Mouse (Mus musculus) WW6 (cell line): ENCODE measurements around the gene Lrriq4.

Experiments
- DNase-seq: peaks from one replicate; pipeline ENCODE4 v3.0.0-alpha.2; 2013; ENCODE audit warnings: low read depth, low spot score

Gene Lrriq4

DNA sequence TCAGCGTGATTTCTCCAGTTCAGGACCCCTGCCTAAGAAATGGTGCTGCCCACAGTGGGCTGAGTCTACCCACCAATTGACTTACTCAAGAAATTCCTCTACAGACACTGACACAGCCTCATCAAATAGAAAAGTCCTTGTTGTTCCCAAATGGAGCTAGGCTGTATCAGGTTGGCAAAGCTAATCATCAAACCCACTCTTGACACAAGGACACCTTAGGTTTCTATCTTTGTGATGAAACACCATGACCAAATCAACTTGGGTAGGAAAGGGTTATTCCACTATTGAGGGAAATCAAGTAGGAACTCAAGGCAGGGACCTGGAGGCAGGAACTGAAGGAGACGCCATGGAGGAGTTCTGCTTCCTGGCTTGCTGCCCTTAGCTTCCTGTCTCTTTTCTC lies at the start of gene Lrriq4:
Lrriq4 (plus strand) TSS at position 301 of the 400 bp plus-strand sequence.
- no peak for DNase-seq

DNA sequence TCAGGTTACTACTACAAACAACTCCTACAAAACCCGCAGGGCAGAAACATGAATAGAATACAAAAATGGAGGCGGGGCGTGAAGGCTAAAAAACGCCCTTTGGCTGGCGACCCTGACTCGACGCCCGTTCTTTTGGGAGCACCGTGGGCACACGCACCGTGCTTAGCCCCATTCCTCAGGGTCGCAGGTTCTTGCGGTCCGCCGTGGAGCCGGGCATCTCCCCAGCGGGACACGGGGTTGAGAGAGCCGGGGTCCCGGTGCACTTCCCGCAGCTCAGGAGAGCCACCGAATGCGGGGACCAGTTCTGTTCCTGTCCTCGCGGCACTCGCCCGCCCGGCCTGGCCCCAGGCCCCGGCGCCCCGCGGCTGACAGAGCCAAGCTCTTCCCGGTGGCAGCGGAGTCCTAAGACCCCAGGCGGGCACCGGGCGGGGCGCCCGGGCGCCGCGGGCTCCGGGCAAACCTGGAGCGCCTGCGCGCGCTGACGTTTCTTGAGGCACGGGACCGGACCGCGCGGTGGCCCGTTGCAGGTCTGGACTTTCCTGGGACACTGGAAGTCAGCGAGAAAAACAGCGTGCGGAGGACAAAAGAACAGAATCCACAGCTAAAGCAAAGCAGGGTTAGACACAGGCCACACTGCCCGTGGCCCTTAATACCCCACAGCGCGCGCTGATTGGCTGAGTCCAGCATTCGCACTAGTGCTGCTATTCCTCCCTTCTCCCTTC lies 49.0 kb upstream of the Lrriq4 start:
- no peak for DNase-seq

DNA sequence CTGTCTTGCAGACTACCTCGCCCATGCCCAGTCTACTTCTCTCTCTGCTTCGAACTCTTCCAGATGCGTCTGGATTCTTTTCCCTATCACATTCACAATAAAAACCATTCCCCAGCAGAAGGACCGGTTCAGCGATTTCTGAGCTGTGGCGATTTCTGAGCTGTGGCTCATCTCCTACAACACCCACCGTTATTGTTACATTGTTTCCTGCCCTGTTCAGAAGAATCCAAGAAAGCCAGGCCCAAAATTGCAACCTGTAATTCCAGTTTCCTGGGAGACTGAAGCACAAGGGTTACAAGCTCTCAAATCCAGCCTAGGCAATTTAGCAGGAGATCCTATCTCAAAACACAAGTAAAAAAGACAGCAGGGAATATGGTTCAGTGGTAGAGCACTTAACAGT lies 47.0 kb upstream of the Lrriq4 start:
- no peak for DNase-seq

DNA sequence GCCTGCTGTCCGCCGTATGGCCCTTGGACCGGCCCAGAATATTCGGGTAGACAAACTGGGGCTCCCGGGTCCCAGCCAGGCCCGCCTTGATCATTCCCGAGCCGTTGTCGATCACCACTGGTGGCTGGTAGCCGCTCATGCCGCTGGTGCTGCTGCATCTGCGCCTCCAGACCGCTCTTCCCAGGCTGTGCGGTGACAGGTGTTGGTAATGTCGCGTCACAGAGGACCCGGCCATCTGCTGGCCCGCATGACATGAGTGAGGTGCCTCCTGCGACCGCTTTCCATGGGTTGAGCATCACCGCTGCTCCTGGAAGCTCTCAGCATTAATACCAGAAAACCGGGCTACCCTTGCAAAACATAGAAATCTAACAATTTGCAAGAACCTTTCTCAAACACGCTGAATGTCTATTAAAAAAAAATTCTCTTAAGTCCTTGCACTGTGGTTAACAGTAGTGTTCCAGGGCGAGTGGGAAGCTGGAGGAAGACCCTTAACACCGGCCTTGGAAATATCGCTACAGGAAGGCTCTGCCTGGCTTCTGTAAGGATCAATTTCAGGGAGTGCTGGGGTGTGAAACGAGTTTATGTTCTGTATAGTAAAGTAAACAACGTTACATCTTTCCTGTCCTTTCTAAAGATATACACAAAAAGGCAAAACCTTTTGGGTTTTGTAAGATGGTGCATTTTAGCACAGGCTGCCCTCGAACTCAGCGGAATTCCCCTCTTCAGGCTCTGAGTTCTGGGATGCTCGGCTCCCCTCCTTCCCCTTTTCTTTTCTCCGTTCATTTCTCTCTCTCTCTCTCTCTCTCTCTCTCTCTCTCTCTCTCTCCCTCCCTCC lies 44.4 kb upstream of the Lrriq4 start, which contains the start of gene Actrt3:
Actrt3 (minus strand) TSS at position 229 of the 835 bp plus-strand sequence.
- no peak for DNase-seq

DNA sequence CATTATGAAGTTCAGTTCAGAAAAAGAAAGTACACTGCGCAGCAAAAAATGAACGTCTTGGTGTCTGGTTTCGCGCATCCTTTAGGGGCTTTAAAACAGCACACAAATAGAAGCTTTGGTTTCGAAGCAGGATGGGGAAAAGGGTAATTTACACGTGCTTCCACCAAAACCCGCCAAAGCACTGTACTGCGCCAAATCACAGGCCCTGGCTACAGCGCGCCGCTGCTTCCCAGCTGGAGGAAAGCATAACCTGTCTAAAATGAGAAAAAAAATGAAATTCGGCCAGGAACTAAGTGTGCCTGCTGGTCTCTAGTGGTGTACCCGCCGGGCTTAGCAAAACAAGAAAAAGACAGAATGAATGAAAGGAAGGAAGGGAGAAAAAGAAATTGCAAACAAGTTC lies 43.6 kb upstream of the Lrriq4 start:
- DNase-seq: no peak

DNA sequence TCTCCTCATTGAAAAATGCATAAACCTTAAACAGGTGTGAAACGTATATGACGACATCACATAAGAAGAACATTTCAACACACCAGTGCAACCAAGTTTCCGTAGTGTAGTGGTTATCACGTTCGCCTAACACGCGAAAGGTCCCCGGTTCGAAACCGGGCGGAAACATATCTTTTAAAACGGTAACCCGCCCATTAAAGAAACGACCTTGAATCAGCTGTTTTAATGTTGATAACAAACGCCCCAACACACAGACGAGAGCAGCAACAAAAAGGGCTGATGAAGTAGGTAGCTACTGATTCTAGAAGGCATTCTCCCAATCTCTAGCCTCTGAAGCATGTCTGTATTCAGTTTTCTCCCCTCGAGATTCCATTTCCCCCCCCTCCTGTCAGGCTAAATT lies 43.1 kb upstream of the Lrriq4 start:
- peak; percentile 65 for DNase-seq

DNA sequence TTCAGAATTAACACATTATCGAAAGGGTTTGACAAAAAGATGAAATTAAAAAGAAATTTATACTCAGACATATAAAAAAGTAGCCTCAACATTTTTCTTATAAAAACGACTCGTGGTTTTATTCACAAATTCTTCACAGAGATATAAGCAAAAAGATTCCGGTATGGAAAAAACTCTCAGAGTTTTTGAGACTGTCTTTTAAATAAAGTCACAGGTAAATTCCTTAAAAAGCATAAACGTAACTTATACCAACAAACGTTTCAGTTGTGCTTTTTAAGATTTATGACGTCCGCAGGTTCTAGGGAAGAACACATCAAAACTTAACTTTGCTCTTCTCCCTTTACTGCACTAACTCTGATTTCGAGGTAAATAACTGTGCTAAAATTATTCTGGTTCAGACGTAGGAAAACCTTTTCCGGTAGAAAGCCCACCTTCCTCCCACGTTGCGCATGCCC lies 42.7 kb upstream of the Lrriq4 start:
- DNase-seq: no peak

DNA sequence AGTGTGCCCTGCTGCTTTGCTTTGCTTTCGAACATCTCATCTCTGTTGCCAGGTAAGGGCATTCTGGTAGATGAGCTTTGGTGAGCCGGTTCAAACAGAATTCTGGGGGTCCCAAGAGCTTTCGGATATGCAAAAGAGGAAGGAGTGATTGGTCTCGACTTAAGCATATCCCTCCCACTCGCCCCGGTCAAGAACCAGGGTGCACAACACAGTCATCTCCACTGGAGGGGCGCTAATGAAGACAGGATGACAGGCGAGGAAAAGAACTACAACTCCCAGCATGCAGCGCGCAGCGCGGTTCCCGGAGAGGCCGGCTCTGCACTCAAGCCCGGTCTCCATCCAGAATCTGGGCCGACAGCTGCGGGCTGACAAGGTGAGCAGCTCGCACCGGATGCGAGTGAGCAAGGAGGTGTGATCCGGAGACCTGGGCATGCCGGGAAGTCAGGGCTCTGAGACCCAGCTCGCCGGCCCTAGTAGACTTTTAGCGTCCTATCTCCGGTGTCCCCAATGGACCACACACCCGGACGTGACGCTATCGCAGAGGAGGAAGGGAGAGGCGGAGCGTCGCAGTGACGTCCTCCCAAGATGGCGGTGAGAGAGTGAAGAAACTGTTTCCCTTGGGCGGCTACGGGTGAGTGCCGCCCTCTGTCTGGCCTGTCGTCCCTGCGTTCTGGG lies 42.1 kb upstream of the Lrriq4 start, which contains the start of gene Mynn:
Mynn (plus strand) TSS at position 1 of the 675 bp plus-strand sequence.
- peak; percentile 93 for DNase-seq

DNA sequence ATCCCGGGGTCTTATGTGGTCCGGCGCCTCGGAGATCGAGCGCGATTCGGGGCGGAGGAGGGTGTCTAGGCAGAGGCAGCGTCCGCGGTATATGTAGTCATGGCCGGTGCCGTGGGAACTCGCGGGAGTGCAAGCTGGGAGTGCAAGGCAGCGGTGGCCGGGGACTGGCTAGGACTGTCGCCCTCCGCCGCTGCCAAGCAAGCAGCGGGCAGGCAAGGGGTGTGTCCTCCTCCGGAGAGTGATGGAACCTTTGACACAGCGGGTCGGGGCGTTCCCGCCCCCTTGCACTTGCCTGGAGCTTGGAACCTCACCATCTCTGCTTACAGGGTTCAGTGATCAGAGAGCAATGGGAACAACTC lies 41.6 kb upstream of the Lrriq4 start:
- no peak for DNase-seq

DNA sequence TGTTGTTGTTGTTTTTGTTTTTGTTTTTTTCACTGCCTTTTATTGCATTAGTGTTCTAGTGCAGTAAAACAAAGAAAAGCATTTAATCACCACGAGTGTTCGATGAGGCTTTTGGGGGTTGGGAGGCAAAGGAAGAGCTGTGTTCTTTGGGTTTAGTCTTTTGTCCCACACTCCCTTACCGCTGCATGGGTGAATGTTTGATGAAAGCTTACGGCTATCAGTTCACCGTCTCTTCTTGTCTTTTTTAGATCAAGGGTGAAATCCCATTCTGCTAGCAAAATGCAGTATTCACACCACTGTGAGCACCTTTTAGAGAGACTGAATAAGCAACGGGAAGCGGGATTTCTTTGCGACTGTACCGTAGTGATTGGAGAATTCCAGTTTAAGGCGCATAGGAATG lies 41.1 kb upstream of the Lrriq4 start:
- no peak for DNase-seq

DNA sequence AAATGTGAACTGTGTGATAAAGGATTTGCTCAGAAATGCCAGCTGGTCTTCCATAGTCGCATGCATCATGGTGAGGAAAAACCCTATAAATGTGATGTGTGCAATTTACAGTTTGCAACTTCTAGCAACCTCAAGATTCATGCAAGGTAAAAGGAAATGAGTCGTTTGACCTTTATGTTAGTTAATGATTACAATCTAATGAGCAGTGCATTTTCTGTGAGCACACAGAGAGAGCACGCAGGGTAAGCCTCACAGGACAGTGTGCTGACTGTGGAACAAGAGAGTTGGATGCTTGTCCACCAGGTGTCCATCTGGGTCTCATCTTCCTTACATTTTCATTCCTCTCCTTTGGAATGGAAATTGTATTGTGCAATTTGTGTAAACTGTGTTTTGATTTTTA lies 35.3 kb upstream of the Lrriq4 start:
- no peak for DNase-seq

DNA sequence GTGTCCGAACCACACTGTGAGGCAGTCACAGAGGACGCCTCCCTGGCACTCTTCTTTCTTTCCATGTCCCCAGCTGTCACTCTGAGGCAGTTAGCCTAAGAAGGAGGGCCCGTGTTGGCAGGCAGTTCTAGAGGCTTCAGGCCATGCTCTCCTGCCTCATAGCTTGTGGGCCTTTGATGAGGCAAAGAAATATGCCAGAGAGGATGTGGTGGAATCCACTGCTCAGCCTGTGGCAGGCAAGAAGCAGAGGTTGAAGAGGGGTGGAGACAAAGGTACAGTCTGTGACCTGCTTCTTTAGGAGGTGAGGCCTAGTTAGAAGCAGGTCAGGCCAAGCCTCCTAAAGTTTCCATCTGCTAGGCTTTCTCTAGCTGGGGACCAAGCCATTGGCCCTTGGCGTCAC lies 33.4 kb upstream of the Lrriq4 start:
- DNase-seq: no peak

DNA sequence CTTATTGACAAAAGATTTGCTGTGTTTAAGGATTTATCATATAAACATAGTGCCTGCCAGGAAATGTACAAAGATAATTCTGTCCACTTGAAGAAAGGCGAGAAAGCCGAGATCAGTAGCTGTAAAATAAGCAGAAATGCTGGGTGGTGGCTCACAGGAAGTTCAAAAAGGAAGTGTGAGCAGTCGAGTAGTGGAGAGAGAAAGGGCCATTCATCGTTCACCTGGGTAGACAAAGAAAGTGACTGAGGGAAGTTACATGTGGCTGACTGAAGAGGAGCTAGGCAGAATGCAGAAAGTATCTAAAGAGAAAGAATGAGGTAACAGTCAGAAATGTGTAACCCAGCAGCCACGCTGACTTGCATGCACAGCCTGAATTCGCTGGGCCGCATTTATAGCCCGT lies 24.2 kb upstream of the Lrriq4 start:
- no peak for DNase-seq

DNA sequence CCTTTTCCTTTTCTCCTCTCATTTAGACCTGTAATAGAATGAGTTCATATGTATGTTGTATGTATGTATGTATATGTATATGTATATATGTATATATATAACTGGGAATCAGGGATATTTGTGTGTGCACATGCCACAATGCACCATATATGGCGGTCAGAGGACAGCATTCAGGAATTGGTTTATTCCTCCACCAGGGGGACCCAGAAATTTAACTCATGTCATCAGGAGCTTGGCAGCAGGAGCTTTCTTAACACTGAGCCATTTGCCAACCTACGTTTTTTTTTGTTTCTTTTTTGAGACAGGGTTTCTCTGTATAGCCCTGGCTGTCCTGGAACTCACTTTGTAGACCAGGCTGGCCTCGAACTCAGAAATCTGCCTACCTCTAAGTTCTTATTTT lies 10.6 kb upstream of the Lrriq4 start:
- DNase-seq: no peak

DNA sequence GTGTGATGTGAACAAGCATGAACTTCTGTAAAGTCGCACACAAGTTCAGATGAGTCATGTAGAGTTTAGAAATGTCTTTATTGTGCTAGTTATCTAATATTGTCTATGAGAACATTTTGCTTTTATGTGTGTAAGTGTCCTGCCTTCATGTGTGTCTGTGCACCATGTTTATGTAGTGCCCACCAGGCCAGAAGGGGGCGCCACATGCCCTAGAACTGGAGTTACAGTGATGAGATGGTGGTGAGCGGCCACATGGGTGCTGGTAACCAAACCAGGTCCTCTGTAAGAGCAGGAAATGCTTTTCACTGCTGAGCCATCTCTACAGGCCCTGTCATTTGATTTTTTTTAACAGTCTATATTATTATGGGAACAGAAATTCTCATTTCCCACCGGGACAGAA lies 8.7 kb upstream of the Lrriq4 start:
- DNase-seq: no peak

DNA sequence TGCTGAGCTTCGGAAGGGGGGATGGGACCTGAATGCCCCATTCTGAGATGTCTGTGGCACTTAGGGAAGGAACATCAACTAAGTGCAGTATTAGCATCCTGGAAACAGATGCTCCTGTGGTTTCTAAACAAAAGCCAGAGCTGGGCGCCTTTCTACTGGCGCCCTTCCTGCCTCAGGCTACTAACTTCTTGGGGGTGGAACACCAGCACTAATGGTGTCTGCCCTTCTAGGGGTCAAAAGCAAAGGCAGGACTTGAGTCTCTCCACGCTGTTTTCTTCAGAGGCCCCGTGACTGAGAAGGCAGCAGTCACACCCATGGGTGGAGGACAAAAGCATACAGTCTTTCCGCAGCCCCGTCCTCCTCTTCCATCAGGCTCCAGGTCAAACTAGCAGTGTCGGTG lies 2.5 kb downstream of the Lrriq4 start:
- peak; percentile 72 for DNase-seq

DNA sequence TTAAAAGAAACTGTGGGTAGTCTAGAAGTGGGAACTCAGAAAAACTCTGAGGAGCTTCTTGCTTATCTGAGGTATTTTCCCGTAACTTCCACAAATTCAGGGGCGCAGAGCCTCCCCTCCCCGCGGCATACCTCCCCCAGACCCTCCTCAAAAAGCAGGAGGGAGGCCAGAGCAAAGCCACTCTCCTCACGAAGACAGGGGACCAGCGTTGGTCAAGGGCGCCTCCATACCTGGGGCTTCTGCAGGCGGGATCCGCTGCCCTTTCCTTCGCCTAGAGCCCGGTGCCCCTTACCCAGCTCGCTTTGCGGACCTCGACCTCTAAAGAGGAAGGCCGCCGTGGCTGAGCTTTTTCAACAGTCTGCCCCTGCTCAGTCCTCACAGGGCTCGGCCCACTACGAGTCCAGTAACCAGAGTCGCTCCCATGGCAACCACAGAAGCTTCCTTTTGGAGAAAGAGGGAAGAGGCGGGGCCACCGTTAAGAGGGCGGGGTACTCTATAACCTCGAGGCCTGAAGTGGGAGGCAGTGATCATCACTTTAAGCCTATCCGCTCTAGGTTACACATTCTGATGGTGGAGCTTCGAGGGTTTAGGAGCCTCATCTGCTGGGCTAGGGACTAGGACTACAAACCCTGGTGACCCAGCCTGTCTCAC lies 3.3 kb downstream of the Lrriq4 start, which contains the start of gene Lrrc34:
Lrrc34 (minus strand) TSS at position 430 of the 651 bp plus-strand sequence.
- peak; percentile 80 for DNase-seq

DNA sequence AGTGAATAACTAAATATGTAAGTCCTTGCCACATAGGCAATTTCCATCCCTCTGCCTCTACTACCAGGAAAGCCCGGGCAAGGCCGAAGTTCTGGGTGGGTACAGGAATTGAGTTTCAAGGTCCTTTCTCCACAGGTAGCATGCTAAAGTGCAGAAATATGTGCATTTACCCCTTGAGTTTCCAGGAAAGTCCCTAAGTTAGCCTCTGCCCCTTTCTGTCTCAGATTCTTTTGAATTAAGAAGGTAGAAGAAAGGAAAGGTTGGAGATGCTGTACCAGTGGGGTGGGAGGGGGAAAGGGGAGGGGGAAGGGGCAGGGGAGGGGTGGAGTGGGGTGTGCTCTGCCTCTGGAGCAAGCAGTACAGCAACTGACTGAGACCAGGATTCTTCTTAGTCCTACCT lies 4.2 kb downstream of the Lrriq4 start:
- no peak for DNase-seq

DNA sequence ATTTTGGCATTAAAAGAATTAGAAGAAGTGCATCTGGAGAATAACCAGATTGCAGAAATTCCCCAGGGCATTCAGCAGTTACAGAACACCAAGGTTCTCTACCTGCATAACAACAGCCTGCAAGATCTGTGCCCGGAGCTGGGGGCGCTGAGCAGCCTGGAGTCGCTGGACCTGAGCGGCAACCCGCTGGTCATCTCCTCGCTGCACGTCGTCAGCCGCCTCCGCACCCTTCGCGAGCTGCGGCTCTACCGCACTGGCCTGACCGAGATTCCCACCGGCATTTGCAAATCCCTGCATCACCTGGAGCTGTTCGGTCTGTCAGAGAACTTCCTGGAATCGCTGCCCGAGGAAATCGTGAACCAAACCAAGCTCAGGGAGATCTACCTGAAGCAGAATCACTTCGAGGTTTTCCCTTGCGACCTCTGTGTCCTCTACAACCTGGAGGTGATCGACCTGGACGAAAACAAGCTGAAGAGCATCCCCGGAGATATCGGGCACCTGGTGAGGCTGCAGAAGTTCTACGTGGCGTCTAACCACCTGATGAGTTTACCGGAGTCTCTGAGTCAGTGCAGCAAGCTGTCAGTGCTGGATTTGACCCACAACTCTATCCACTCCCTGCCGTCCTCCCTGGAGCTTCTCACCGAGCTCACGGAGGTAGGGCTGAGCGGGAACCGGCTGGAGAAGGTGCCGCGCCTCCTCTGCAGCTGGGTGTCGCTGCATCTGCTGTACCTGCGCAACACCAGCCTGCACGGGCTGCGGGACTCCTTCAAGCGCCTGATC lies 5.9 kb downstream of the Lrriq4 start:
- DNase-seq: no peak

DNA sequence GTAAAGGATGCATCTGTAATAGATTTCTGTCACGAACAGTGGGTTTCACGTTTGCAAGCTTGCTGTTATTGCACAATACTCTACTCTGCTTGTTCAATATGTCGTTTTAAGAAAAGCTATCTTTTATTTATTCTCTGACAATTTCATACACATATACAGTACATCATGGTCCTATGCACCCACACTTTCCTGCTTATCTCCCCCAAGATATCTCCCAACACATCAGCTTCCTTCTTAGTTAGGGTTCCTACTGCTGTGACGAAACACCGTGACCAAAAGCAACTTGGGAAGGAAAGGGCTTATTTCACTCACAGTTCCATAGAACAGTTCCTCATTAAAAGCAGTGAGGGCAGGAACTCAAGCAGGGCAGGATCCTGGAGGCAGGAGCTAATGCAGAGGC lies 11.6 kb downstream of the Lrriq4 start:
- DNase-seq: no peak

DNA sequence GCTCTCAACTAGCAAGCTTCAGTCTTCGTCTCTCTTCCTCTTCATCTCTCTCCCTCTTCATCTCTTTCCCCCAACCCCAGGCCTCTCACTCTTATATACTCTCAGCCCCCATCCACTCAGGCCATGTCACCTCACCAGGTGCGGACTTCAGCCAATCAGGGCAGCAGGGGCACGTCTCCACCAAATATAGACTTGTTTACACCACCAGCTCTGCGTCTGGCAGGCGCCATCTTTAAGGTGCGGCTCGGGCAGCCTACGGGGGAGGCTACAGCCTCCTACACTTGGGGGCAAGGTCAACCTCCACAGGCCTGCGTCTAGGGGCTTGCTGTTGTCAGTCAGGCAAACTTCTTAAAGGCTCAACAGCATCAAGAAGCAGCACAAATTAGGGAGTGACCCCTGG lies 14.2 kb downstream of the Lrriq4 start:
- DNase-seq: no peak
